Mouse (Mus musculus) E14TG2a.4 (cell line): ENCODE measurements around the gene Msl3.

ENCODE experiments used
- CTCF ChIP-seq: conservative IDR thresholded peaks from 2 replicates; pipeline ENCODE4 v1.5.1; 2014; ENCODE audit warnings: low read length
- POU5F1 ChIP-seq: IDR thresholded peaks from 2 replicates; pipeline ENCODE4 v1.6.1; 2014; ENCODE audit warnings: low read length, borderline replicate concordance

DNA sequence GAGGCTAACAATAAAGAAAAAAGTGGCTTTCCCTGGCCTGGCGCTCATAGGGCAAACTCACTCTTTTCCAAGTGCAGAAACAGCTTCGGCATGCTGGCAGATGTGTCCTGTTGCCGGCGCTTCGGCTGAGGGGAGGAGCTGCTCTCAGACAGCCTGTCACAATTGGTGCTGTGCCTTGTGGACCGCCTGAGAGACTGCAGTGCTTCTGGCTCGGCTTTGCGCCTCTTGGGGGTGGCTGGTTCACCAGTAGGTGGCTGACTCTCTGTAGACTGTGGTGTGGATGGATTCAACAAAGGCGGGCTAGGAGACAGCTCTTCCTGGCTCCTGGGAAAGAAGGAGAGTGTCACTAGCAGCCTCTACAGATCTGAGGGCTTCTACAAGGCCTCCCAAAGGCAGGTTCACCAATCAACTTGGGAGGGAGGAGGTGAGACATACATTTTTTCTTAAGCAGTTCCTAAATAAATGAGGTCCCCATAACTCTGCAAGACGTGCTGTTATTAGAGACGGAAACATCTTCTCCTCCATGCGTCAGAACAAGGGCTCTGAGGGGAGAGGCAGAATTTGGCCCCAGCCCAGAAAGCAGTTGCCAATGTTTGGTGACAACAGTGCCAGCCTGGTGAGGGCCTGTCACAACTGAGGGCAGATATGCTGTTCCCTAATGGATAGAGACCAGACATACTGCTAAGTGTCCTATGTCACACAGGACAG lies 9.6 kb downstream of the Msl3 start:
- TF ChIP-seq CTCF (no peak), POU5F1 (no peak)
